Mouse (Mus musculus) cerebellum, adult 2 months (tissue): ENCODE data around the gene Mast3.

Experiments
- CTCF ChIP-seq: fragments of 200-500 bp; IDR thresholded peaks from 2 replicates; pipeline ENCODE4 v1.5.1; 2011; ENCODE audit warnings: low read depth, mild to moderate bottlenecking, control low read depth, low read length, moderate library complexity, borderline replicate concordance; ENCODE audit not compliant: insufficient read depth
- POLR2A ChIP-seq: fragments of 200-500 bp; IDR thresholded peaks from 2 replicates; pipeline ENCODE4 v1.6.1; 2011; ENCODE audit warnings: low read length, control low read depth, borderline replicate concordance; ENCODE audit not compliant: insufficient read depth

DNA sequence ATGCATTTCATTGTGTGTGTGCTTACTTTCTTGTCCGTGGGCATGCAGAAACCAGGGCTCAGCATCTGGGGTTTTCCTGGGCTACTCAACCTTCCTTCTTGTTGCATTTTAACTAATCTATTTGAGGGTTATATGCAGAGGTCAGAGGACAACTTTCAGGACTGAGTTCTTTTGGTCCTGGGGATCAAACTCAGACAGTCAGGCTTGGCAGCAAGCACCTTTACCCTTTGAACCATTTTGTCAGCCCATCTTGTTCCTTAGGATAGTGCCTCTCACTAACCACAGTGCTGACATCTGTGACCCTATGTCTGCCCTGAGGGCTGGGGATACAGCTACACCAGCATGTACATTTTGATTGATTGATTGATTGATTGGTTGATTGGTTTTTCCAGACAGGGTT, 22.9 kb upstream of the Mast3 start:
- no peak for TF ChIP-seq POLR2A
- TF ChIP-seq CTCF, result no peak
